Mouse (Mus musculus) small intestine, adult 2 months (tissue): Measurements from ENCODE around the gene Tenm3. TPM values are rescaled to one million over a fixed set of nuclear protein-coding genes. Genes with fewer than 3 reads are reported as not detected.

Experiments used
- H3K27ac ChIP-seq: fragments of 200-500 bp; 2 replicates; pipeline ENCODE4 v1.5.1; 2012; ENCODE audit warnings: low read depth, low read length, control low read depth, inconsistent platforms; ENCODE audit not compliant: insufficient read depth
- H3K27me3 ChIP-seq: fragments of 200-500 bp; 2 replicates; pipeline ENCODE4 v1.6.1; 2012; ENCODE audit warnings: mild to moderate bottlenecking, moderate library complexity, low read length, inconsistent platforms; ENCODE audit not compliant: control insufficient read depth, insufficient read depth
- H3K36me3 ChIP-seq: fragments of 200-500 bp; 2 replicates; pipeline ENCODE4 v1.6.1; 2012; ENCODE audit warnings: mild to moderate bottlenecking, low read length, control low read depth, inconsistent platforms; ENCODE audit not compliant: control insufficient read depth, insufficient read depth
- H3K4me1 ChIP-seq: fragments of 200-500 bp; 2 replicates; pipeline ENCODE4 v1.6.1; 2012; ENCODE audit warnings: low read length, inconsistent platforms, mixed read lengths; ENCODE audit not compliant: control insufficient read depth, insufficient read depth, insufficient read length
- H3K4me3 ChIP-seq: fragments of 200-500 bp; 2 replicates; pipeline ENCODE4 v1.5.1; 2012; ENCODE audit warnings: low read depth, mild to moderate bottlenecking, control low read depth, inconsistent platforms, low read length, moderate library complexity
- CTCF ChIP-seq: fragments of 200-500 bp; IDR thresholded peaks from 2 replicates; pipeline ENCODE4 v1.5.1; 2012; ENCODE audit warnings: low read depth, mild to moderate bottlenecking, control low read depth, inconsistent platforms, low read length, moderate library complexity, mixed read lengths; ENCODE audit not compliant: insufficient replicate concordance, insufficient read length; ENCODE audit errors: extremely low read depth
- POLR2A ChIP-seq: fragments of 200-500 bp; IDR thresholded peaks from 2 replicates; pipeline ENCODE4 v1.6.1; 2012; ENCODE audit warnings: low read depth, mild to moderate bottlenecking, control low read depth, inconsistent platforms, low read length, moderate library complexity
- WGBS: fragments of 180-500 bp; shearing (Covaris S2); methylation state at CpG from one replicate; pipeline ENCODE4 v1.1.7; 2018; 5-methylcytosine and 5-hydroxymethylcytosine counted together
- polyA plus RNA-seq: library from polyadenylated mRNA; depleted of rRNA; stranded (reverse); fragments of >200 nt; gene quantifications from 2 replicates; pipeline ENCODE4 v1.2.3, GENCODE M21; 2012

Tenm3 gene
- polyA plus RNA-seq, 1 experiment = 1.6 TPM

DNA sequence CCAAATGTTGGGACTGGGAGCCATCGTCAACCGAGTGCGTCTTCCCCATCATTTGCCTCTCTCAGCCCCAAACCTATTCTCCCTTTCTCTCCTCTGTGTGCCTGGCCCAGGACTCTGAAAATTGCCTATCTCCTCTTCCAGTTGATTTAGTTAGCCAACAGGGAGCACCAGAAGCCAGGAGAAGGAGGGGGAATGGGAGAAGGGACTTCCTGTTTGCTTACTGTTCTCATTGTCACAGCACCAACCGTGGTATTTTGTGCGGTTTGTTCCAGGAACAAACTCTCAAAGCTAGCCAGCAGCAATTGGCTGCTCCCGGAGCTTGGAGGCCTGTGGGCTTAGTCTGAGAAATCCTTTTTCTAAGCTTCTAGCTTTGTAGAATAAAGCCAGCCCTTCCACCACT, 636.2 kb downstream of the Tenm3 start:
- 78% methylated on average over 6 of the region's 6 CpGs for WGBS
- TF ChIP-seq CTCF = no peak
- TF ChIP-seq POLR2A = no peak
- no peaks in the 10 kb centered on the region for H3K4me1 ChIP-seq
- no peak overlapping the region for H3K27ac ChIP-seq
- H3K4me3 ChIP-seq = no peak overlapping the region
- H3K27me3 ChIP-seq = no peaks in the 10 kb centered on the region
- H3K36me3 ChIP-seq = no peaks in the 10 kb centered on the region

DNA sequence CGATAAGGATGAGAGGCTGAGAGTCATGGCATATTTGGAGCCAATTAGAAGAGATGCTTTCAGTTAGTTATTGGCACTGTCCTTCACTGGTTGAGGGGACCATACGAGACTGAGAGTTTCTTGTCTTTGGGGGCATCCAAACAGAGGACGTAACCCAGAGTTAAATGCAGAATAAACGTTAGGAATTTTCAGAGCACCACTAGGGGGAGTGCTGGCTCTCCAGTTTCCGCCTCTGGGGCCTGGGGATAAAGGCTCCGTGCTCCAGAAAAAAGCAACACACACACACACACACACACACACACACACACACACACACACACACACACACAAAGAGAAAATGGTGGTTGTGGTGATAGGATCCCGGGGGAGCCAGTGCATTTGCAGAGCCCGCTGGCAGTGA, 636.8 kb downstream of the Tenm3 start:
- H3K4me1 ChIP-seq = no peaks in the 10 kb centered on the region
- WGBS = 80% methylated on average over 8 of the region's 8 CpGs
- no peaks in the 10 kb centered on the region for H3K27me3 ChIP-seq
- no peak overlapping the region for H3K27ac ChIP-seq
- TF ChIP-seq POLR2A (no peak), CTCF (no peak)
- no peak overlapping the region for H3K4me3 ChIP-seq
- no peaks in the 10 kb centered on the region for H3K36me3 ChIP-seq

DNA sequence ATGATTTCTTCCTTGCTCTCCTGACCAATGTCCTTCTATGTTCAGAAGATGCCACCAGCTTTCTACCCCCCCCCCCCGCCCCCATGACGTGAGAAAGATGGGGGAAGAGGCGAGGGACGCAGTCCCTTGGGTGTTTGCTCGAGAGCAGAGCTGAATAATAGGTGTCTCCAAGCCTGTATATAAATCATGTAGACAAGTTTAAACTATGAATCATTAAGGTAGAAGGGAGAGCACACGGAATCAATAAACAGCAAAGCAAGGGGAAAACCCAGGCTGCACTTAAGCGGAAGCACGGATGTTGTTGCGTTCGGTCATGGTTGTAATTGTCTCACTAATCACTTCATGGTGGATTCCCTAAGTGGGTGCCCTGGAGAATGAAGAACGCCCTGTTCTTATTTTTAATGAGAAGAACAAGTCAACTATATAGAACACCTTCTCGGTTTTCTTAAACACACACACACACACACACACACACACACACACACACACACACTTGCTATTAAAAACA, 638.9 kb downstream of the Tenm3 start:
- no peaks in the 10 kb centered on the region for H3K36me3 ChIP-seq
- TF ChIP-seq CTCF (no peak), POLR2A (no peak)
- WGBS = 66% methylated on average over 12 of the region's 12 CpGs
- H3K27ac ChIP-seq = no peak overlapping the region
- H3K4me1 ChIP-seq = no peaks in the 10 kb centered on the region
- H3K4me3 ChIP-seq = no peak overlapping the region
- no peaks in the 10 kb centered on the region for H3K27me3 ChIP-seq

DNA sequence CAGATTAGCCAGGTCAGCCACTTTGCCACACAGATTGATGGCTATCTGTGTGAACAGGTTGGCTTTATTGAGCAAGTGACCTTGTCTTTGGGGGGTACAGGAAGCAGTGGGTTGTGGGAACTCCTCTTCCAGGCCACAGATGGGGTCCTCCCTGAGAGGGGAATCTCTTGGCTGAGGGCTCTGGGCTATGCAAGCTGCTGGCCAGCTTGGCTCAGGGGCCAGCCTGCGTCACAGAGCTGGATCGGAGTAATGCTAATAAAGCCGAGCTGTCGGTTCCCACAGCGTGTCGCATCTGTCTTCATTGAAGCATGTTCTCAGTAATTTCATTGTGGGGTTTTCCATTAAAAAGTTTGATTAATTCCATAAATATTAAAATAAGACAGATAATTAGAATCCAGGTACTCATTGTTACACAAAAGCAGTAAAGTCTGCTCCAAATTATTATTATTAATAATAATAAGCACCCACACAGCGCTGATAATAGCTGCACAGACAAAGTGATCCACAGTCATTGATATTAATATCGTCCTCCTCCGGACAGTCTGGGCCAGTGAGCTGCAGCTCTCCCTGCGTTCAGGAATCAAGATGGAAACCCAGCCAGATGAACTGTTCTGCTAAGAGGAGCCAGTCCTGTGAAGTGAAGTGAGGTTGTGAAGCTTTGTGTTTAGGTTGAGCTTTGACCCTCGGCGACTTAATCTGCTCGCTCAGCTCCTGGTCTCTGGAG, 639.5 kb downstream of the Tenm3 start:
- H3K27ac ChIP-seq = no peak overlapping the region
- 75% methylated on average over 13 of the region's 13 CpGs for WGBS
- H3K4me1 ChIP-seq = no peaks in the 10 kb centered on the region
- TF ChIP-seq POLR2A (no peak), CTCF (no peak)
- H3K27me3 ChIP-seq = no peaks in the 10 kb centered on the region
- H3K4me3 ChIP-seq = no peak overlapping the region
- no peaks in the 10 kb centered on the region for H3K36me3 ChIP-seq

DNA sequence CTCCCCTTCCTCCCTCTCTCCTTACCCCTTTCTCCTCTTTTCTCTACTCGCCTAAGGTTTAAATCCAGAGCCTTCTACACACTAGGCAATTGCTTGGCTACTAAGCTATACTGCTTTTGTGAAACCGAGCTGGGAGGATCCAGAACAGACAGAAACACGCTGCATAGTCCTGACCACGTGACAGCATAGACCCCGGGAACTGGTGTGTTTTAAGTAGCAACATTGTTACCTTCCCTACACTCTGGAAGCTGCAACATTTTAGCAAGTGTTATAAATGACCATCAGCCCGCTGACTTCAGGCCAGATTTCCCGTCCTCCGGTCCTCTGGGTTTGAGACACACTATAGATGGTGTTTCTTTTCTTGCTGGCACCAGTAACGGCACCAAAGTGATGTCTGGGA, 640.1 kb downstream of the Tenm3 start:
- 67% methylated on average over 9 of the region's 9 CpGs for WGBS
- H3K4me1 ChIP-seq = no peaks in the 10 kb centered on the region
- H3K36me3 ChIP-seq = no peaks in the 10 kb centered on the region
- no peak overlapping the region for H3K4me3 ChIP-seq
- no peak overlapping the region for H3K27ac ChIP-seq
- H3K27me3 ChIP-seq = no peaks in the 10 kb centered on the region
- TF ChIP-seq POLR2A (no peak), CTCF (no peak)

DNA sequence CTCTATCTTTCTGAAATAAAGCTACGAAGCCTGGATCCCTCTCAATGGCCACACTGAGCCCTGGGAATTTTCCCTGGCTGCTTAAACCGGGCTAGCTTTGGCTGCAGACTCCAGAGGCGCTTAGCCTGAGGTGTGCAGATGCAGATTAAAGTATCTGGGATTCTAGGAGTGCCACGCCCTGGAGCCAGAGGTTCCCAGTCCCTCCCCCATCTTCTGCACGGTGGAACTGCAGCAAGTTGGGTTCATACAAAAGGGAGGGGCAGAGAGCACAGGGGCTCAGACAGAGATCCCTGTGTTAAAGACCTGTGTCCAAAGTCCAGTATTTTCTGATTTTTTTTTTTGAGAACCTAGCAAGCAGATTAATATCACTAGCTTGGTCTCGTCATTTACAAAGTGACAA, 640.6 kb downstream of the Tenm3 start:
- Histone ChIP-seq H3K27me3 (no peaks in the 10 kb centered on the region), H3K36me3 (no peaks in the 10 kb centered on the region), H3K27ac (no peak overlapping the region), H3K4me3 (no peak overlapping the region), H3K4me1 (no peaks in the 10 kb centered on the region)
- no peak for TF ChIP-seq POLR2A
- no peak for TF ChIP-seq CTCF
- WGBS = 45% methylated on average over 6 of the region's 6 CpGs

DNA sequence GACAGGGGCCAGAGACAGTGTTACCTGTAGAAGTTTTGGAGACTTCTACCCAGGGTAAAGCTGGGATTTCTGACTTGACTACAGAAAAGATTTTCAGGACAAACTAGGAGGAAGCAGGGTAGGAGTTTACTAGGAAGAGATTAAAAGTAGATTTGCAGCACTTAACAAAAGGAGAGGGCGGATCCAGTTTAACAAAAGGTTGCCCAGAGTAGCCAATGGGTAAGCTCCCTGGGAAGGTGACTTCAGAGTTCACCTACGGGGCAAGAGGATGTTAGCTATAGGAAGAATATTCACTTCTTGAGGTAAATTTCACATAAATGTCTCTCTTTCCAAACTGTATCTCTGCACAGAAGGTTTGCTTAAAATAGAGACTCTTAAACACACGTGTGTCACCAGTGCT, 641.1 kb downstream of the Tenm3 start:
- 61% methylated on average over 3 of the region's 3 CpGs for WGBS
- H3K4me1 ChIP-seq = no peaks in the 10 kb centered on the region
- no peaks in the 10 kb centered on the region for H3K27me3 ChIP-seq
- H3K4me3 ChIP-seq = no peak overlapping the region
- H3K36me3 ChIP-seq = no peaks in the 10 kb centered on the region
- H3K27ac ChIP-seq = no peak overlapping the region
- TF ChIP-seq CTCF (no peak), POLR2A (no peak)

DNA sequence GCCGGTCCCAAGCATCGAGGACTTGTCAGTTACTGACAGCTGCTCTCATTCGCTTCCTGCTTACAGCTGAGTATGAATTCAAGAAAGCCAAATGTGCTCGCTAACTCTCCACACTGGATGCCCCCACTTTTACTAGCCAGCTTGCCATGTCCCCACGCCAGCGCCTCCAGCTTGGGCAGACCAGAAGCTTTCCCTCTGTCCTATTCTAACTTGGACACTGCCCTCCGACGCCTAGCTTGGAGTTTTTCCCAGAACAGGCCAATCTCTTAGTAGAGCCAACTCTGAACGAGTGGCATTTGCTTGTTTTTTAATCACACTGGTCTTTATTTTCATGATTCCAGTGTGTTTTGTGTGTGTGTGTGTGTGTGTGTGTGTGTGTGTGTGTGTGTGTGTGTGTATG, 644.6 kb downstream of the Tenm3 start:
- 89% methylated on average over 9 of the region's 9 CpGs for WGBS
- H3K27me3 ChIP-seq = no peaks in the 10 kb centered on the region
- H3K4me1 ChIP-seq = no peaks in the 10 kb centered on the region
- H3K4me3 ChIP-seq = no peak overlapping the region
- TF ChIP-seq POLR2A = no peak
- no peak for TF ChIP-seq CTCF
- H3K36me3 ChIP-seq = no peaks in the 10 kb centered on the region
- no peak overlapping the region for H3K27ac ChIP-seq
